Mouse (Mus musculus) cerebellum, adult 18-20 months (tissue): ENCODE results near the gene Swt1.
"Not testable (repeated sequence)": the region's sequence is repeated elsewhere in the genome, so short reads cannot be mapped to it uniquely, and the experiment has no call there.

ENCODE experiments used
- DNase-seq, 2 experiments: peaks; one replicate each; pipeline ENCODE4 v3.0.0; 2021

The Swt1 gene

GRCm38 (mm10) chr1:151428263-151429221 lies at the start of gene Swt1, which contains the start of gene Trmt1l:
TSS of gene Swt1 (minus strand) at chr1:151428455.
TSS of gene Trmt1l (plus strand) at chr1:151428542.
- DNase-seq, result peak; percentile 99

GRCm38 (mm10) chr1:151472386-151472785 lies 44.1 kb upstream of the Swt1 start:
- not testable (repeated sequence) for DNase-seq

GRCm38 (mm10) chr1:151471429-151471828 lies 43.2 kb upstream of the Swt1 start:
- no peak for DNase-seq

GRCm38 (mm10) chr1:151466571-151466970 lies 38.3 kb upstream of the Swt1 start:
- DNase-seq, result no peak

GRCm38 (mm10) chr1:151464914-151465313 lies 36.7 kb upstream of the Swt1 start:
- DNase-seq, result no peak

- DNase-seq, result peak in 1 of 2 experiments; percentile 6
Observed at GRCm38 (mm10) chr1:151461265-151461664, 33.0 kb upstream of the Swt1 start.

GRCm38 (mm10) chr1:151457087-151457486 lies 28.8 kb upstream of the Swt1 start:
- DNase-seq, result no peak

GRCm38 (mm10) chr1:151451946-151452345 lies 23.7 kb upstream of the Swt1 start:
- DNase-seq, result no peak

- DNase-seq, result no peak
Observed at GRCm38 (mm10) chr1:151450851-151451250, 22.6 kb upstream of the Swt1 start.

- peak; percentile 17 to 22 for DNase-seq
Observed at GRCm38 (mm10) chr1:151449866-151450265, 21.6 kb upstream of the Swt1 start.

- DNase-seq, result no peak
Observed at GRCm38 (mm10) chr1:151435431-151435830, 7.2 kb upstream of the Swt1 start.

GRCm38 (mm10) chr1:151429316-151429715 lies 1.1 kb upstream of the Swt1 start:
- DNase-seq, result no peak

- DNase-seq, result no peak
Observed at GRCm38 (mm10) chr1:151427888-151428262, 380 bp downstream of the Swt1 start.

- no peak for DNase-seq
Observed at GRCm38 (mm10) chr1:151426947-151427600, 1.2 kb downstream of the Swt1 start.

GRCm38 (mm10) chr1:151422178-151422577 lies 6.1 kb downstream of the Swt1 start:
- no peak for DNase-seq

- no peak for DNase-seq
Observed at GRCm38 (mm10) chr1:151409827-151410226, 18.4 kb downstream of the Swt1 start.

GRCm38 (mm10) chr1:151390029-151390428 lies 38.2 kb downstream of the Swt1 start:
- DNase-seq, result no peak

GRCm38 (mm10) chr1:151377353-151377752 lies 50.9 kb downstream of the Swt1 start:
- no peak for DNase-seq

GRCm38 (mm10) chr1:151372823-151373222 lies 55.4 kb downstream of the Swt1 start:
- no peak for DNase-seq

- no peak for DNase-seq
Observed at GRCm38 (mm10) chr1:151371543-151371942, 56.7 kb downstream of the Swt1 start.

GRCm38 (mm10) chr1:151370573-151370972 lies 57.7 kb downstream of the Swt1 start:
- no peak for DNase-seq

- no peak for DNase-seq
Observed at GRCm38 (mm10) chr1:151368444-151368843, 59.8 kb downstream of the Swt1 start.

- no peak for DNase-seq
Observed at GRCm38 (mm10) chr1:151367721-151368324, 60.4 kb downstream of the Swt1 start.
